Mouse (Mus musculus) lung, postnatal 25 days (tissue): ENCODE results near the gene Chd9.
"Not testable (repeated sequence)": the region's sequence is repeated elsewhere in the genome, so short reads cannot be mapped to it uniquely, and the experiment has no call there.

Source experiments
- DNase-seq: peaks from one replicate; pipeline ENCODE4 v3.0.0; 2022; ENCODE audit warnings: low spot score

Chd9 gene

DNA sequence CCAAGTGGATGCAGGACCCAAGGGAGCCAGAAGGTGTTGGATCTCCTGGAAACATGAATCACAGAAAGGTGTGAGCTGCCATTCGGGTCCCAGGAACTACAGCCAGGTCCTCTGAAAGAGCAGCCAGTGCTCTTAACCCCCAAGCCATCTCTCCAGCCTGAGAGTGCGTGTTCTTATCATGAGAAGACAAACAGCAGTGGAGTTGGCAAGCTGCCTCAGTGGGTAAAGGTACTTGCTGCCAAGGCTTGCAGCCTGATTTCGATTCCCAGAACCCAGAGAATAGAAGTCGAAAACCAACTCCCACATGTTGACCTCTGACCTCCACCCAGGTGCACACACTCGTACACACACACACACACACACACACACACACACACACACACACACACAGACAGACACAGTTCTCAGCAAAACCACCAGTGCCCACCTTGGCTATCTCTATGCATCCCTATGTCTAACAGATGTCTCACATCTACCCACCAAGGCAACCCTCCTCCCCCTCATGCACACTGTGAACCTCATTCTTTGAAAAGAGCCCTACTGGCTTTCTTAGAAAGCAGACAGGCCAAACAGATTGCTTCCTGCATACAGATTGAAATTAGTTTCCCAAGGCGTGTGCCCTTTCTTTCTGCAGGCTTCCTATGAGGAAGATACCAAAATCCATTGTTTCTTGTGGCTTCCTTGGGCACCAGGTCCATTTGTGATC is 43.4 kb downstream of the Chd9 start:
- DNase-seq: peak; percentile 44

DNA sequence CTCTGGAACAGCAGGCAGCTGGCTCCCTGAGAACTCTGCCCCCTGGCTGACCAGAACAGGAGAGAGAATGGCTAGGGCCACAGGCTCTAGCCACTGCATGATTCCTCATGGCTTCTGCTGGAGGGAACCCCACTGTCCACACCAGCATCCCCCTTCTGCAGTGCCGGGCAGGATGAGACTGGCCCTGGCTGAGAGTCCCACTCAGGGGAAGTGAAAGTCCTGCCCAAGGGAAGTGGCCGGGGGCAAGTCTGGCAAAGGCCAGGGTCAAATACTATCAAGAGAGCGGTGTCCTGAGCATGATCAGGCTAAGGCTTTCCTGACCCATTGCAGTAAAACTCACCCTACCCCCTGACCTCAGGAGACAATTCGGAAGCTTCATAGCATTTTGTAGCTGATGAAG is 44.9 kb downstream of the Chd9 start:
- DNase-seq: no peak

DNA sequence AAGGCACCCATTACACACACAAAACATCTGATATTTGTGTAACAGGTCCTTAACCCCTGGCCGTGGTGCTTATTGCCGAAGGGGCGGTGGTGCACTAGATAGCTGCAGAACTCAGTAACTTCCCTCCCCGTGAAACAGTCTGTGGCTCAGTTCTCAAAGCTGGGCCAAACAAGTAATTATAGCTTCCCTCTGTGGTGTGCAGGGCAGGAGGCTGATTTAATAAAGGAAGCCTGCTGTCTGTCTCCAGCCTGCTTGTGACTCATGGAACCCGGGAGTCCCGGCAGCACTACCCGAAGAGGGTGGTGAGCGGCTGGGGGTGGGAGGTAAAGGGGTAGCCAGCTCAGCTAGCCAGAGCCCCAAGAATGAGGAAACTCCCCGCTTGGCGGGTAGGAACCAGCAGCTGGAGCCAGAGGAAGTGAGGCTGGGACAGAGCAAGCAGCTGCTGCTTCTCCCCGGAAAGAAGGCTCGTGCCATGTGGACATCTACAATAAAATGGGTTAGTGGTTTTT is 48.1 kb downstream of the Chd9 start:
- peak; percentile 68 for DNase-seq

DNA sequence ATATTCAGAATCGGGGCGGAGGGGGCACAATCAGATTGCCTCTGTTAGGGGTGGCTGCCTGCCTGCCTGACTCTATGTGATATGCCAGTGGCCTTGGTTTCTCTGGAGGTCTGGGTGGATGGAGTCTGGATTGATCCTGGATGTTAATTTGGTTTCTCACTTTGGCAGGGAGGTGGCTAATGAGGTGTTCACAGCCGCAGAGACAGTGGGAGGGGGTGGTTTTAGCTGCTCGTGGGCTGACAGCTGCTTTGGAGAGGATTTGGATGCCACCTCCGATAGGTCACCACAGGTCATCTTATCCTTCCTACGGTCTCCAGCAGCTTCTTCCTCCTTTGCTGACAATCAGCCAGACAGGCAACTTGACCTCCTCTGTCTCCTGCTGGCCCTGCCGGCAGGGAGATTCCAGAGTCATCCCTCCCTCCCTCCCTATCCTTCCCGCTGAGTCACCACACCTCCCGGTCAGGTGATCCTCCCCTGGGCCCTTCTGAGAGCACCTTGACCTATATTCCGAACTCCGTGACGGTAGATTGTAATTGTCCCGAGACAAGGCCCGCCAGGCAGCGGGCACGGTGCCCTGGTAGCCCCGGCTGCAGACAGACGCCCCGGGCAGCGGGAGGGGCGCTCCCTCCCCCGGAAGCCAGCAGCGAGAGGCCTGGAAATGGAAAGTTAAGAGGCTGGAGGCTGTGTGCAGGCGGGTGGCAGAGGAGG is 48.7 kb downstream of the Chd9 start:
- DNase-seq: peak; percentile 88

DNA sequence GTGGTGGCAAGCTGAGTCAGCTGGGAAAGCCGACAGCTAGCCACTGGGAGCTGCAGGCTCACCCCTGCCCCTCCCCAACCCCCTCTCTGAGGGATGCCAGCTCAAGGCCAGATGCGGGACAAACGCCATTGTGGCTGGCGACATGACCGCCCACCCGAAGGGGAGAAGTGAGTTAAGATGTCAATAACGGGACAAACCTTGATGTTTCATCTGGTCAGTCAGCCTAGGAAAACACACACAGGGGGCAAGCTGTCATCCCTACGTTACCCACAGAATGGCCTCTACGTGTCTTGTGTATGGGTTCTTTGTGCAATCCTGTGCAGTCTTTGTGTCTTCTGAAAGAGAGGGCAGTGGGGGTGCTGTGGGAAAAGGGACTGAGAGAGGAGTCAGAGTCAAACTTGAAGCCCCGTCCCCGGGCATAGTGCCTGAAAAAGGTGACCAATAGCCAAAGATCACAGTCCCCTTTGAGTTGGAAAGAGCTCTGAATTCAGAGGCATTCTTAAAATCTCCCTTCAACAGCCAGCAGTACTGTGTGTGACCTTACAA is 49.4 kb downstream of the Chd9 start:
- no peak for DNase-seq

DNA sequence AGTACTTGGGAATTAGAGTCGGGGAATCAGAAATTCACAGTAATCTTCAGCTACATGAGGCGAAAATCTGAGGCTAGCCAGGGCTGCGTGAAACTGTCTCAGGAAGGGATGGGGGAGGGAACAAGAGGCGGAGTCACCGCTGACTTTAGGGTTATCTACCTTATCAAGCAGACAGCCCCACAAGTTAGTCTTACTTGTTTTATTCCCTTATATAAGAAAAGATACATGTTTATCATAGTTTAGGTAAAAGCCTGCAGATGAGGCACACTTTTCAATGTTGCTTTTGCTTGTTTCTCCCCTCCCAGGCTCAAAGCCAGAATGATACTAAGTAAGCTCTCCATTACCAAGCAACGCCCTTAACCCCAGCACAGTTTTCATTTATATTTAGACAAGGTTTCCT is 50.4 kb downstream of the Chd9 start:
- DNase-seq: no peak

DNA sequence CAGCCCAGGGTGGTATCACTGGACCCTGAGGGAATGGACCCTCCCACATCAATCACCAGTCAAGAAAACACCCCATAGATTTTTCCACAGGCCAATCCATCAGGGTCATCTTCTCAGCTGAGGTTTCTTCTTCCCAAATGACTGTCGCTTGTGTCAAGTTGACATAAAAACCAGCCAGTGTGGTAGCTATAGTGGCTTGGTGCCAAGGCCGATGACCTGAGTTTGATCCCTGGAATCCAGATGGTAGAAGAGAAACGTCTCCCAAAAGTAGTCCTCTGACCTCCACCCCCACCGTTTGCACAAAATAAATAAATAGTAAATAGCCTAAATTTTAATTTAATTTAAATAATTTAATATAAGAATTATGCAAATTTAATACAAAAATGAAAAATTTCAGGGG is 51.9 kb downstream of the Chd9 start:
- DNase-seq: no peak

DNA sequence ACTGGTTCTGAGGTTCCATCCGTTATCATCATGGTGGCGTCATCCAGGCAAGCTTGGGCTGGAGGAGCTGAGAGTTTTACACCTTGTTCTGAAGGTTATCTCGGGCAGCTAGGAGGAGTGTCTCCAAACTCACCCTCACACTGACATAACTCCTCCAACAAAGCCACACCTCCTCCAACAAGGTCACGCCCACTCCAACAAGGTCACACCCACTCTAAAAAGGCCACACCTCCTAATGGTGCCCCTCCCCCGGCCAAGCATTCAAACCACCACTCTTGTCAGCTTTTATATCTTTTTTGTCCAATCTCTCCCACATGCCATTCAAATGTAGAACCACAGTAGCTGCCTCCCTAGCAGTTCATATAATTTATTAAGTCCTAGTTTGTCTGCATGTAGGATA is 53.0 kb downstream of the Chd9 start:
- no peak for DNase-seq

DNA sequence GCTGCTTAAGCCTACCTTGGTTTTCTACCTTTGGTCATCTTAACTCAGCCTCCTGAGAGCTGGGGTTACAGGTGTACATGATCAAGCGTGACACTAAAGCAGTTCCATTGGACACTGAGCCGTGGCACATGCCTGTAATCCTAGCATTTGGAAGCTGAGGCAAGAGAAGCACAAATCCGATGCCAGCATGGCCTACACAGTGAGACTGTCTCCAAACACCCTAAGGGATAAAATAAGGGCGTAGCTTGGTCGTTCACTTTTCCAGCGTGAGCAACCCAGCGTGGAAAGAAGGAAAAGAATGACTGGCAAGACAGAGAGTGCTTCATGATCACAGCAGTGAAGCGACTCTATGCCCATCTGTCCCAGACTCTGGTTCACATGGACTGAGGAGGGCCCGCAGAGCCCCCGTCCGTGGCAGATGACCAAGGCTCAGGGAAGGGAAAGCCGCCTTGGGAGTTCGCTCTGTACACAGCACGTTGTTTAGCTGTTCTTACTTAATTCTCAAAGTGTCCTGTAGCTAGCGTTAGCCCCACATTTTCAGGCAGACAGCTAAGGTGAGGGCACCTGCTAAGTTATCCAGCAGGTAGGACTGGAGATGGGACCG is 54.0 kb downstream of the Chd9 start:
- DNase-seq: no peak

DNA sequence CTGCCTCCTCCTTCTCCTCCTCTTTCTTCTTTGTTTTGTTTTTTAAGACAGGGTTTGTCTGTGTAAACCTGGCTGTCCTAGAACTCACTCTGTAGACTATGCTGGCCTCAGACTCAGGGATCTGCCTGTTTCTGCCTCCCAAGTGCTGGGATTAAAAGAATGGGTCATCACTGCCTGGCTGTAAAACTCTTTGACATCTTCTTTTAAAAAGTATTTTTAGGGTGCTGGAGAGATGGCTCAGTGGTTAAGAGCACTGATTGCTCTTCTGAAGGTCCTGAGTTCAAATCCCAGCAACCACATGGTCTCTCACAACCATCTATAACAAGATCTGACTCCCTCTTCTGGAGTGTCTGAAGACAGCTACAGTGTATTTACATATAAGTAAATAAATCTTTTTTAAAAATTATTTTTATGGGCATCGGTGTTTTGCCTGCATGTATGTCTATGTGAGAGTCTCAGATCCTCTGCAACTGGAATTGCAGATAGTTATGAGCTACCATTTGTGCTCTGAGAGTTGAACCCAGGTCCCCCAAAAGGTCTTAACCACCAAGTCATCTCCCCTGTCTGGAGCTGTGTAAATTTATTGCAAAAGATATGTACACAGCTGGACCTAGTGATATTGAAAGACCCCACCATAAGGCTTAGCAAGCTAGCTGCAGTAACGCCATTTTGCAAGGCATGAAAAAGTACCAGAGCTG is 57.7 kb downstream of the Chd9 start:
- DNase-seq: no peak

DNA sequence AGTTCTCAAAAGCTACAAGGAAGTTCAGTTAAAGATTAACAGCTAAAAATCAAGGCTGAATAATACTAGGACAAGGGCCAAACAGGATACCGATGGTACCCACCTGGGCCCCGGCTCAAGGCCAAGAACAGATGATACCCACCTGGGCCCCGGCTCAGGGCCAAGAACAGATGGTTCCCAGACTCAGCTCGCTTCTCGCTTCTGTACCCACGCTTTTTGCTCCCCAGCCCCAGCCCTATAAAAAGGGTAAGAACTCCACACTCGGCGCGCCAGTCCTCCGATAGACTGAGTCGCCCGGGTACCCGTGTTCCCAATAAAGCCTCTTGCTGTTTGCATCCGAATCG is 58.2 kb downstream of the Chd9 start:
- not testable (repeated sequence) for DNase-seq

DNA sequence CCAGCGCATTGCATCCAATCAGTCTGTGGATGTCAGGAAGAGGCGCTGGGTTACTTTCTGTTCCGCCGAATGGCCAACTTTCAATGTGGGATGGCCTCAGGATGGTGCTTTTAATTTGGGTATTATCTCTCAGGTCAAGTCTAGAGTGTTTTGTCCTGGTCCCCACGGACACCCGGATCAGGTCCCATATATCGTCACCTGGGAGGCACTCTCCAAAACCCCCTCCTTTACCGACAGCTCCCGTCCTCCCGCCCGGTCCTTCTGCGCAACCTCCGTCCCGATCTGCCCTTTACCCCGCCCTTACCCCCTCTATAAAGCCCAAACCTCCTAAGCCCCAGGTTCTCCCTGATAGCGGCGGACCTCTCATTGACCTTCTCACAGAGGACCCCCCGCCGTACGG is 59.2 kb downstream of the Chd9 start:
- DNase-seq: not testable (repeated sequence)

DNA sequence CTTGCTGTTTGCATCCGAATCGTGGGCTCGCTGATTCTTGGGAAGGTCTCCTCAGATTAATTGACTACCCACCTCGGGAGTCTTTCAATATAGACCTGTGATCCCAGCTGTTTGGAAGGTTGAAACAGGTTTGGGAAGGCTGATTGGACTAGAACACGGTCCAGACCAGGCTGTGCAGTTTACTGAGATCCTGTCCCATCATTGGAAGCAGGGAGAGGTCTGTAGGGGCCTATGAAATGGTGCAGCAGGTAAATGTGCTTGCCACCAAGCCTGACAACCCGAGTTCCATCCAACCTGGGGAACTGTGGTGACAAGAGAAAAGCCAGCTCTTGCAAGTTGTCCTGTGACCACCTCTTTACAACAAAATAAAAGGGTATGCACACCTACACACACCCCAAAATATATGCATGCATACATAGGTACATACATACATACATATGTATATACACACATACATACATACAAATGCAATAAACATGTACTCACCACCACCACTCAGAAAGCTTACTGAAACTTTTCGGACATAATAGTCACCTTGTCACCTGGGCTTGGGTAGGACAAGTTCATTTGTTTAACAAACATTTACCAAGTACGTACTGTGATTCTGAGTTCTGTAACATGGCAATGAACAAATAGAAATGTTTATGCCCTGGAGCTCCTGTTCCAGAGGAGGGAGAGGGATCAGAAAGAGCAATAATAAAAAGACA is 63.9 kb downstream of the Chd9 start:
- DNase-seq: no peak

DNA sequence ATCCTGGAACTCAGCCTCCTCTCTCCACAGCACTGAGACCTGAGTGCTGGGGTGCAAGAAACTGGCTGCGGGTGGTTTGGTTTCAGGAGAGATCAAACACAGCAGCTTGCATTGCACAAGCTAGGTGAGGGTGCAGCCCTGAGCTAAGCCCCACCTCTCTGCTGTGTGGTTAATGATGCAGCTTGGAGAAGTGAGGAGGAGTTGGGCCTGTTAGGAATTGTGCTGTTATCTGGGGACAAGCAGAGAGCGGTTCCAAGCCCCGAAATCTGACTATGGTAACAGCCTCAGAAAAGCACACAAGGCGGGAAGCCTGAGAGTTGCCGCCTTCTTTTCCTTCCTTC is 64.4 kb downstream of the Chd9 start:
- peak; percentile 20 for DNase-seq

DNA sequence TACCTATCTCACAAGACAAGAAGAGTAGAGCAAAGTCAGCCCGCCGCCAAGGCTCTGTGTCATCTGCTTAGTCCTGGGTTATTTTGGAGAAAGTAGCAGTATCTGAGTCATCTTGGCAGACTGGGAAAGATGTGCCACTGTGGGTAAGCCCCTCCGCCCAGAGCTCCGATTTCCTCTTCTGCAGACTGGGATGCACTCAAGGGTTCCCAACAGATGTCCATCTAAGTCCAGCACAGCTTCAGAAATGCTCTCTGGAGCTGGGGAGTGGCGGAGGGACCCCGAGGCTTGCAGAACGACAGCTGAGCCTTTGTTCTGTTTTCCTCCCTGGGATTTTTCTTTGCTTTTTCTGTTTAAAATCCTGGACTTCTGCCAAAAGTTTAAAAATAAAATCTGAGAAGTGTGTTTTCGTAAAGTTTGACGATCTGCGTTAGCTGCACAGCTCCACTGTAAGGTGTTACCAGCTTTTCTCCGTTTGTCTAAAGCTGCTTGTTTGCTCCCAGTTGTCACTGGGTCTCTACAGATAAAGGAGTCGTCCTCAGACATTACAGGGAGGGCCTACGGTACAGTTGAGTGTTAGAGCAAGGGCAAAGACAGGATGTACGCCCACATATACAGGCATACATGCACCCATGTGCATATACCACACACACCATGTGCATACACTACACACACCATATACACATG is 66.2 kb downstream of the Chd9 start:
- no peak for DNase-seq

DNA sequence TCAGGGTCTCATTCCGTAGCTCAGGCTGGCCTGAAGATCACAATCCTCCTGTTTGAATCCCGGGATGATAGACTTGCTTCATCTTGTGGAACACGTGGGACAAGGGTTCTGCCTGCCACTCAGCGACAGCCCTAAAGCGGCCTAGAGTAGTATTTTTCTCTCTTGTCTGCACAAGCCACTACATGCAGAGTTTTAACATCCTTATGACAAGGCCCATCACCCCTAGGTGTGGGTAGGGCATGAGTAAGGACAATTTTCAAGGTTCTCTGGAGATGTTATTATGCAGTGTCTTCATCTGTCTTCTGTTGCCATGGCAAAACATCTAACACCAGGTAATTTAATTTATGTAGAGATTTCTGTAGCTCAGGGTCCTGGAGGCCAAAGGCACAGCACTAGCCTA is 69.2 kb downstream of the Chd9 start:
- no peak for DNase-seq

DNA sequence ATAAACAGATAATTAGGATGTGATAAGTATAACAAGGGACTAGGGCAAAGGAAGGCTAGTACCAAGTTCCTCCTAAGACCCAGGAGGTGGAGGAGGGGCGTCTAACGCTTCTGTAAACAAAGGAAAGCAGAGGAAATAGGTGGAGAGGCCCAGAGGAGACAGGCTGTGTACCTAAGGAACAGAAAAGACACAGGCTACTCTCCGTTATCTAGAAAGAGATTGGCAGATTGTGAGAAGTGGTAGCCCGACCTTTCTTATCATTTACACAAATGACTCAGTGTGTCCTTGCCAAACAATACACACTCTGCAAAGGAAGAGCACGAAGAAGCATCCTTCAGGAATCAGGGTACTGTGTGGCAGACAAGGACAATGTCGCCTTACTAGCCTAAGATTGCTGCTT is 70.4 kb downstream of the Chd9 start:
- peak; percentile 69 for DNase-seq

DNA sequence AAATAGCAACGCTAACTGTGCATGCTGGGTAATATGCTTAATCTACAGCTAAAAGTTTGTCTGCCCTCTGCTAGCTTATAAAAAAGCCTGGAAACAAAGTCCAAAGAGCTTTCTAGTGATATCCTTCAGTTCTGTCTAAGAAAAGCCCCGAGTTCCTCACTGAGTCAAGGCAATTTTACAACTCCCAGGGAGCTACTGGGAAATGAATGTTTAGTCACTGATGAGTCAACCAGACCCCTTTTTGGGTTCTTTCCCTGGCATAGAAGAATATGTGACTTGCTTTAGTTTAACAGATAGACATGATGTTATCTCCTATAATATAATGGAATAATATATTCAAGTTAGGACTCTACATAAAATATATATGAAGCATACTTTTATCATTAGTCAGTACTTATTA is 73.8 kb downstream of the Chd9 start:
- DNase-seq: no peak

DNA sequence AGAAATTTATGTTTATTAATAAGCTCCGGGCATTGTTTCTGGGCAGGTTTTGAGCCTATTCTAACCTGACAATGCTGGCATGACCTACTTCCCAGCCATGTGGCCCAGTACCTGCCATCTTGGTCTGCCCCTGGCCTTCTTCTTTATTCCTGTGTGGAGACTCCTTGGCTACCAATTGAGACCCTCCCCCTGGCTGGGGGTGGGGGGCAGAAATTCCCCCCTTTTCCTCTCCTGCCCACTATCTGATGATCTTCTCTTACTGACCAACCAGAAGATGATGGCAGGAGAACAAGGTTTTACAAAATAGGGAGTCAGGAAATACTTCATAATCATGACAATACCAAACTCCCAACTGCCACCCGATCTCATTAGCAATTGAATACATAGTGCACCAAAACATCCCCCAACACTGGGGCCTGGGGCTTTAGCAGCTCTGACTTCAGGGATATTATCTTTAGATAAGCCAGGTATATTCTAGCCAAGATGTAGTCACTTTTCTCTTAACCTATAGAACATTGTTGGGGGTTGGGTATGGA is 76.1 kb downstream of the Chd9 start:
- DNase-seq: no peak

DNA sequence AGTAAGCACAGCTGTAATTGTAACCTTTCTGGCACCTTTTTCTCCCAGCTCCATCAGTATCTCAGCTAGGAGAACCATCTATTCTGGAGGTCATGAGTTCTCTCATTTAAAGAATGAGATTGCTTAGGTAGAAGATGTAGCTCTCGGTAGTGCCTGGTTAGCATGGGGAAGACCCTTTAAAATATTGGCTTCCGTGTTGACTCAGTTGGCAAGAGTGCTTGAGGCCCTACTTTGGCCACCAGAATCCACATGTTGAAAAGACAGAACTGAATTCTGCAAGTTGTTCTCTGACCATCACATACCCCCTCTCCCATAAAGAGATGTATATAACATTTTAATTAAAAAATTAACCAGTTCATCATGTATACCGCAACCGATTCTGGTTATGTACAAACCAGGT is 78.8 kb downstream of the Chd9 start:
- DNase-seq: no peak

DNA sequence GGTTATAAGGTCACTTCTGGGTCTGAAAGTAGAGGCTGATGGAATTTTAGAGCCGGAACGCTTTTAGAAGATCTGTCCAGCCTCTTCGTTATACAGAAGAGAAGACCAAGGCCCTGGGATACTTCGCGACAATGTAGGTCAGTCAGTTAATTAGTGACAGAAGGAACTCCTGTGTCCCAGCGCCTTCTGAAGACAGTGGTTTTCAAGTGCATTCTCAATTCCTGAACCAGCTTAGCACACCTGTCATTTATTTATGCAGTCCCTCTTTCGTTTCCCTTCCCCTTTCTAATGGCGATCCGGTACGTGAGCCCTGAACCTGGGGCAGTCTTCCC is 79.3 kb downstream of the Chd9 start:
- DNase-seq: no peak
